Mouse (Mus musculus) thymus, adult 18-20 months (tissue): Measurements from ENCODE around the gene Rab11a.
"Not testable (repeated sequence)": the region's sequence is repeated elsewhere in the genome, so short reads cannot be mapped to it uniquely, and the experiment has no call there.

Experiments
- DNase-seq, 2 experiments: peaks; one replicate each; pipeline ENCODE4 v3.0.0; 2022; ENCODE audit warnings: mixed read lengths in 2 of 2

The Rab11a gene

DNA sequence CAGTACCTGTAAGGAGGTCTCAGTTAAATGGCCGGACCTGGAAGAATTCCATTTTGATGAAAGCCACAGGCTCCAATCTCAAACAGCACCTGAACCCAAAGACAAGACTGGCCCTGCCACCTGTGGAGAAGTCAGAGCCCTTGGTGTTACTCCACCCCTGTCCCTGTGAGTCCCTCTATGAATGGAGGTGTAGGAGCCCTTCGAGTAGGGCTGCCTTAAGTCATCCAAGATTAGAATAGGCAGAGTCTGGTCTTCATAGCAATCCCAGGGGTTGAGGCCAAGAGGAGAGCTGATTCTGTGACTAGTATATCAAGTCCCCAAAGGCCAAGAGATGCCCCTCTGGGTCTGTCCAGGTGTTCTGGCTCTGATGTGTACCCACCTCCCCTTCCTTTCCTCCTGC, 46.8 kb downstream of the Rab11a start:
- DNase-seq, result no peak

DNA sequence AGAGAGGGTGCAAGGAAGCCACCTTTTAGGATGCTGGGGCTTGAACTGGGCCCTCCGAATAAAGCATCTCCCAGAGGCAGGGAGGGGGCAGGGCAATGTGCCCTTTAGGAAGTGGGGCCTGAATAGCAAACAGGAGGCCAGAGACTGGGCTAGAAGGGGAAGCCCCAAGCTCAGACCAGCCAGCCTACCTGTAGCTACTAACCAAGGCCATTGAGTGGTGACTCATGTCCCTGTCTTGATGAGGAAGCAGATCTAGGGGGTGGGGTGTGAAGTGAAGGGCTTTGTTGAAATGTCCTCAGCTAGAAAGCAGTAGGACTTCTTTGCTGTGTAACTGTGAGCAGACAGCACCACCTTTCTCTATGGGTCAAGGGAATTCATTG, 49.6 kb downstream of the Rab11a start:
- DNase-seq, result no peak

DNA sequence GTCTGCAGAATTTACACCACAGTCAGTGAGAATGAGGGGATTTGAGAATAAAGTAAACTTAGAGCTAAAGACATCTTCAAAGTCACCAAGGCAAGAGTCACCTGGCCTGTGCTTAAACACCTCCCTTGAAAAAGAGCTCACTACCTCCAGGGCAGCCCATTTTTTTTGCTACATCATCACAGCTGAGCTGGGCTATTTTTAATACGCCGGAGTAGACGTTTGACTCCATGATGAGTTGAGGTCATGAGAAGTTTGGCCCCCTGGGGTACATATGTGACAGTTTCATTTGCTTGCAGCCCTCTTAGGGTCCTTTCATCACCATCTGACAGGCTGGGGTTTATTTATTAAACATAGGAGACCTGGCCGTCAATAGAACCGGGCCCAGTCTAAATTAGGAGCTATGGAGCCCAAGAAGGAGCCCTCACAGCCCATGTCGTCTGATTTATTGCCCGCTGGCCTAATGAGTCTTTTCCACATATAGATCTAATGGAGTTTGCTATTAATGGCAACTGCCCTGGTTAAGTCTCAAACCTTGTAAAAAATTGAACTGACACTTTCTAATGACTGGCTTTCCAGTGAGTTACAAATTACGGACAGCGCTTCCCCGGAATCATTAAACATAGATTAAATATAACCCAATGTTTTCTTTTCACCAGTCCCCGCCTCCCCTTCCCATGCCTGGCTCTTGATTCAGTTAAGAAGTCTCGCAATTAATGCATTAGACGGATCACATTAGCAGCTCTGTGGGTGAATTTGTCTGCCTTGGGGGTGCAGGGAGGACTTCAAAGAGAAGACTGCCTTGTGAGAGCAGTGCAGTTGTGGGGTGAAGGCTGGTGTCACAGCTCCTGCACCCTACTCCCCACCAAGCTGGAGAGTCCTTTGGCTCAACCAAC, 50.2 kb downstream of the Rab11a start:
- no peak for DNase-seq

DNA sequence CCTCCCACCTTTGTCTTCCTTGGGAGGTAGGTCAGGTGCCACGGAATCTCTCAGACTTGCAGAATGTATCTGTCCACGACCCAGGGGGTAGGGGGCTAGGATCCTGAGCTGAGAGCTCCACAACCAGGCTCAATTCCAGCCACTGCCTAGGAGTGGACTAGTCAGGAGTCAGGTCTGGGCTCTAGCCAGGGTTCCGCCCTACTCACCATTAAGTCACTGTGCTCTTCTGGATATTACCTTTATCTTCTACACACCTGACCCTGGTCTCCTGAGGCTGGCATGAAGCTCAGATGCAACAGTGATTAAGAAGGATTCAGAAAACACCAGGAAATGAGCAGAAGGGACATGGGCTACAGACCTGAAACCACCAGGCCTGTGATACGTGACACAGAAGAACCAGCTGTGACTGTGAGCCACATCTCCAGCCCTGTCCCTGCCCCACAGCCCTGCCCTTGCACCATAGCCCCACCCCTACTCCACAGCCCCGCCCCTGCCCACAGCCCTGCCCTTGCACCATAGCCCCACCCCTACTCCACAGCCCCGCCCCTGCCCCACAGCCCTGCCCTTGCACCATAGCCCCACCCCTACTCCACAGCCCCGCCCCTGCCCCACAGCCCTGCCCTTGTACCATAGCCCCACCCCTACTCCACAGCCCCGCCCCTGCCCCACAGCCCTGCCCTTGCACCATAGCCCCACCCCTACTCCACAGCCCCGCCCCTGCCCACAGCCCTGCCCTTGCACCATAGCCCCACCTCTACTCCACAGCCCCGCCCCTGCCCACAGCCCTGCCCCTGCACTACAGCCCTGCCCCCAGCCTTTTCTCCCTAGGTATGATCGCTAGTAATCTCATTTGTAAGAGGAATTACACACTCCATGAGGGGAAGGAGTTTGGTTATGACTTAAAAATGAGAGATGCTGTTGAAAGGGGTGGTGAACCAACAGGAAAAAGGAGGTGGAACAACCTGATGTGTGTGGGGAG, 65.9 kb downstream of the Rab11a start:
- DNase-seq, result not testable (repeated sequence)

GRCm38 (mm10) chr9:64668001-64668400, 69.6 kb downstream of the Rab11a start:
- no peak for DNase-seq

DNA sequence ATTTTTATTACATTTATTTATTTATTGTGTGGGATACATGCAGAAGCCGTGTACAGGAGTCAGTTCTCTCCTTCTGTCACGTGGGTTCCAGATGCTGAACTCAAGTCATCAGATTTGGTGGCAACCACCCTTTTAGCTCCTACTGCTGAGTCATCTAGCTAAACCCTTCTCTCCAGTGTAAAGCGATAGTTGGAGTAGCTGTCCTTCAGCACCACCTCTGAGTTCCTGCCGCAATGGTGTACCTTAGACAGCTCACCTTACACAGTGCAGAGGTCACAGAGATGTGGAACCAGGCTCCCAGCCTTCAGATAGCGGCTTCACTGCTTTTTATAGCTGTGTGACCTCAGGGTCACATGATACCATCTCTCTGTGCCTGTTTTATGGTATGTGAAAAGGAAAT, 70.0 kb downstream of the Rab11a start:
- DNase-seq, result no peak

GRCm38 (mm10) chr9:64666549-64666948, 71.0 kb downstream of the Rab11a start:
- DNase-seq, result no peak
